Mouse (Mus musculus) embryonic facial prominence, embryonic 13.5 days (tissue): ENCODE results near the gene Nphs2. TPM values are rescaled to one million over a fixed set of nuclear protein-coding genes. Genes with fewer than 3 reads are reported as not detected.

Experiments used
- polyA plus RNA-seq: library from polyadenylated mRNA; unstranded; fragments of >200 nt; fragmentation: Nextera tagmentation; extraction: Ambion mirVana; gene quantifications from 2 replicates; pipeline ENCODE4 v1.2.1, GENCODE M21; 2015

The Nphs2 gene
- polyA plus RNA-seq, 1 experiment from 2014 or later, result not detected

Other genes with a start within 250 kb of the Nphs2 start
- gene Fam163a, start 105.7 kb upstream of the Nphs2 start, polyA plus RNA-seq, result 0.31 and 0.40 TPM in 2 replicates
- 0.43 and 1.3 TPM in 2 replicates for gene Tdrd5, start 7.1 kb upstream of the Nphs2 start, polyA plus RNA-seq
- gene Gm2000, start 55.3 kb downstream of the Nphs2 start, polyA plus RNA-seq, result 975 and 1,206 TPM in 2 replicates
- 0.31 and 0.47 TPM in 2 replicates for gene Axdnd1, start 110.4 kb downstream of the Nphs2 start, polyA plus RNA-seq
- 24.9 and 30.7 TPM in 2 replicates for gene Soat1, start 163.6 kb downstream of the Nphs2 start, polyA plus RNA-seq
- 0.25 and 1.3 TPM in 2 replicates for gene Gm10031, start 213.3 kb downstream of the Nphs2 start, polyA plus RNA-seq
- gene Abl2, start 248.1 kb downstream of the Nphs2 start, polyA plus RNA-seq, result 5.2 and 5.9 TPM in 2 replicates